Mouse (Mus musculus) cortical plate, adult 2 months (tissue): ENCODE measurements around the gene Tpmt. TPM values are rescaled to one million over a fixed set of nuclear protein-coding genes. Genes with fewer than 3 reads are reported as not detected.

Experiments used
- H3K27ac ChIP-seq: fragments of 200-500 bp; 2 replicates; pipeline ENCODE4 v1.5.1; 2012; ENCODE audit warnings: low read length, control low read depth, inconsistent platforms; ENCODE audit not compliant: insufficient read depth
- H3K4me1 ChIP-seq: fragments of 200-500 bp; 2 replicates; pipeline ENCODE4 v1.6.1; 2011; ENCODE audit warnings: low read length; ENCODE audit not compliant: control insufficient read depth, insufficient read depth
- H3K4me3 ChIP-seq: fragments of 200-500 bp; 2 replicates; pipeline ENCODE4 v1.5.1; 2011; ENCODE audit warnings: mild to moderate bottlenecking, low read length, control low read depth; ENCODE audit not compliant: insufficient read depth
- CTCF ChIP-seq: fragments of 200-500 bp; IDR thresholded peaks from 2 replicates; pipeline ENCODE4 v1.5.1; 2011; ENCODE audit warnings: mild to moderate bottlenecking, control low read depth, low read length; ENCODE audit not compliant: insufficient read depth; ENCODE audit errors: extremely low read depth
- POLR2A ChIP-seq: fragments of 200-500 bp; IDR thresholded peaks from 2 replicates; pipeline ENCODE4 v1.6.1; 2011; ENCODE audit warnings: mild to moderate bottlenecking, low read length, control low read depth; ENCODE audit not compliant: insufficient read depth; ENCODE audit errors: extremely low read depth
- polyA plus RNA-seq: library from polyadenylated mRNA; depleted of rRNA; stranded (reverse); fragments of >200 nt; gene quantifications from 2 replicates; pipeline ENCODE4 v1.2.3, GENCODE M21; 2012

Tpmt gene
- polyA plus RNA-seq, 1 experiment: 13.9 TPM

DNA sequence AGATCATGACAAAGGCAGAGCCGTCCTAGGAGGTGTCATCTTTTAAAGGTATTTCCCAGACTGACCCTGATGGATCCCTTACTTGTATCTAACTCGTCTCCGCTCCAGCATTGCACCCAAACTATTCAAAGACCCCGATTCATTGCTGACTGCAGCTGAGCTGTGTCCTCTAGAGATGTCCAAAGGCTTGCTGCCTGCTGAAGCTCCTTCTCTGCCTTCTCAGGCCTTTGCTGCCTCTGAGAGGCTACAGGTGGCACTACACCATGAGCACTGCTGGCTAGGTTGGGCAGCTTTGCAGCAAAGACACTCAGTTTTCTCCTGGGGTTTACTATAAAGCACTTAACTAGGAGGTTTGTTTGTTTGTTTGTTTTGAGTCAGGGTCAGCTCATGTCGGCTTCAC is 27.3 kb downstream of the Tpmt start:
- peak; percentile 98 for TF ChIP-seq CTCF
- no peak for TF ChIP-seq POLR2A
- H3K4me1 ChIP-seq: peaks cover 5% of the 10 kb centered on the region
- H3K4me3 ChIP-seq: no peak overlapping the region

DNA sequence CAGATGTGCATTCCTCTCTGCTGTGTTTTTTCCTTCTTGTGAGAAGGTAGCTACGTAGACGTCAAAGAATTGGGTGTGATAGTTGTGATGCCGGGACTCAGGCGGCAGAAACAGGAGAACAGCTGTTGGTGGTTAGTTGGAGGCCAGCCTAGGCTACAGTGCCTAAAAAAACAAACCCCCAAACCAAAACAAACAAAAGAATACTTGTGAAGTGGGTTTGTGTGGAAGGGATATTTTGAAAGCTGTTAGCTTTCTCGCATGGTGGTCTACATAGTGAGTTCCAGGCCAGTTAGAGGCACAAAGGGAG is 29.4 kb downstream of the Tpmt start:
- no peak overlapping the region for H3K27ac ChIP-seq
- H3K4me3 ChIP-seq: peak overlapping the region; percentile 29
- peaks cover 5% of the 10 kb centered on the region for H3K4me1 ChIP-seq
- no peak for TF ChIP-seq CTCF
- no peak for TF ChIP-seq POLR2A

More for the DNA sequence above, 27.3 kb downstream of the Tpmt start:
- no peak overlapping the region for H3K27ac ChIP-seq

DNA sequence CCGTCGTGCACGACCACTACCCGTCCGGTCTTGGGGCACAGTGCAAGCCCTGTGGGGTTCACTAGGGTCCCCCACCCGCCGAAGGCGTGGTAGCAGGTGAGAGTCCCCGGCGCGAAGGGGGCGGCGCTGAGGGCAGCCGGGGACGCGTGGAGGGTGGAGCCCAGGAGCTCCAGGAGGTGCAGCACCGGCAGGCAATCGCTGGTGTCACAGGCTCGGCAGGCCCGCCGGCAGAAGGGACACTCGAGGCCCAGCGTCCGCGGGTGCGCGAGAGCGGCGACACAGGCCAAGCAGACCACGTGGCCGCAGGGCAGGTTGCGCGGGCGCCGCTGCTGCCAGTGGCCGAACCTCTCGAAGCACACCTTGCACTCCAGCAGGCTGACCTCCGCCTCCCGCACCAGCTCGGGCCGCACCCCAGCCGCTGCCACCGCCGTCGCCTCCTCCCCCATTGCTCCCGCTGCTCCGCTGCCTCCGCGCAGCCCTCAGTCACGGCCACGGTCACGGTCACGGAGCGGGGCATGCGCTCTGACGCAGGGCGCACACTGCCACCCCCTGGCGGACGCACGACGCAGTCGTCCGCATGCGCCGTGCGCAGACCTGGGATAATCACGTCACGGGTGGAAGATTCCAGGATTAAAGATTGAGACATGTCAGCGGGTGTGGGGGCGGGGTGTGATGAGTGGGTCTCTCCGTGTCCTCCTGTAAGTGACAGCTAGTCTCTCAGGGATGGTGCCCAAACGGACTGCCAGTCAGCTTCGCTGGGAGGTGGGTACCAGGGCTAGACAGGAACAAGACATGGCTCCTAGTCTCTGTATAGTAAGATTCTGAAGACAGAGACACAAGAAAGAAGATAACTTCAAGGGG is 30.0 kb downstream of the Tpmt start, which contains the start of gene Nhlrc1:
TSS of gene Nhlrc1 (minus strand) at position 517 of the 861 bp plus-strand sequence.
- Histone ChIP-seq H3K4me1 (peaks cover 5% of the 10 kb centered on the region), H3K4me3 (peak within 1 kb of the TSS; percentile 29), H3K27ac (0 out of 2 replicates have a peak within 1 kb of the TSS, but pooled peaks have one; percentile 31)
- peak; percentile 79 for TF ChIP-seq CTCF
- peak; percentile 69; the same call in 1 of the 2 replicates for TF ChIP-seq POLR2A

DNA sequence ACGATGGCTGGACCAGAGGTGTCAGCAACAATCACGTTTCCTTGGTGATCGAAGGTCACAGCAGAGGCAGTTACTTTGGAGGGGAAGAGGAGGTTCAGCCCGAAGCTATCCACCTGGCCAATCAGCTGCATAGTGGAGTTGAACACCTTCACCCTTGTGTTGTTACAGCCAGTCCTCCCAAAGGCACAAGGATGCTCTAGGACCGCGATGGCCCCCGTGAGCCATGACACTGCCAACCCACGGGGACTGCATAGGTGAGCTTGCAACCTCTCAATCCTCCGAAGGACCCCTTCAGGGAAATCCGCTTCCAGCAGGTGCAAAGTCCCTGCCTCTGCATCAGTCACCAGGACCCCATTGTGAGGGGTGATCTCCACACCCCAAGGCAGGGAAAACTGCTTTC is 30.8 kb downstream of the Tpmt start:
- TF ChIP-seq CTCF (no peak), POLR2A (no peak)
- H3K4me3 ChIP-seq: peak overlapping the region; percentile 29
- no peak overlapping the region for H3K27ac ChIP-seq

DNA sequence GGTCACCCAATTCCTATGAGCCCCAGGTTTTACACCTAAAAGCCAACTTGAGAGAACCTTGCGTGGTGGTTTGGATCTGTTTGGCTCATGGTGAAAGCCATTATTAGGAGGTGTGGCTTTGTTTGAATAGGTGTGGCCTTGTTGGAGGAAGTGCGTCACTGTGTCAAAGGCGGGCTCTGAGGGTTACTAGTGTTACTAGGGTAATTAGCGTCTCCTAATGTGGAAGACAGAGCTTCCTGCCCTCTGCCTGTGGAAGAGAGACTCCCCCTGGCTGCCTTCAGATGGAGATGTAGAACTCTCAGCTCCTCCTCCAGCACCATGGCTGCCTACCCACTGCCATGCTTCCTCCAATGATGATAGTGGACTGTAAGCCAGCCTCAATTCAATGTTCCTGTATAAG is 42.9 kb downstream of the Tpmt start:
- Histone ChIP-seq H3K4me1 (no peaks in the 10 kb centered on the region), H3K27ac (no peak overlapping the region), H3K4me3 (no peak overlapping the region)
- TF ChIP-seq POLR2A (no peak), CTCF (no peak)

More for the DNA sequence above, 30.8 kb downstream of the Tpmt start:
- peaks cover 5% of the 10 kb centered on the region for H3K4me1 ChIP-seq

DNA sequence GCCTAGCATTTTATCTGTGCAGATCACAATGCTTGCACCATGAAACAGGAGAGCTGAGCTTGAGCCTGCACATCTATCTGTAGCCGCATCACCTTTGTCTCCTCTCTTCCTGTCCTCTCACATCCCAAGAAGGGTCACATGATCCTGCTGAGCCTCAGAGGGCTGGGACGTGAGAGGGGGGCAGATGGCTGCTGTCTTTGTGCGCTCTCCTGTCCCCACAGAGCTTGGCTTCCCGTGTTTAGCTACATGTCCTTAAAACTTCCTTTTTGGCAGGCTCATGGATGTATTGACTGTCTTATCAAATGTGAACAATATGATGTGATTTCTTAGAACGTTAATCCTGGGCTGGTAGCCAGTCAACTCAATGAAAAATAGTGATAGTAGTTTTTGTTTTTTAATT is 45.0 kb downstream of the Tpmt start:
- no peak for TF ChIP-seq CTCF
- TF ChIP-seq POLR2A: no peak
- no peaks in the 10 kb centered on the region for H3K4me1 ChIP-seq
- H3K27ac ChIP-seq: no peak overlapping the region
- no peak overlapping the region for H3K4me3 ChIP-seq

DNA sequence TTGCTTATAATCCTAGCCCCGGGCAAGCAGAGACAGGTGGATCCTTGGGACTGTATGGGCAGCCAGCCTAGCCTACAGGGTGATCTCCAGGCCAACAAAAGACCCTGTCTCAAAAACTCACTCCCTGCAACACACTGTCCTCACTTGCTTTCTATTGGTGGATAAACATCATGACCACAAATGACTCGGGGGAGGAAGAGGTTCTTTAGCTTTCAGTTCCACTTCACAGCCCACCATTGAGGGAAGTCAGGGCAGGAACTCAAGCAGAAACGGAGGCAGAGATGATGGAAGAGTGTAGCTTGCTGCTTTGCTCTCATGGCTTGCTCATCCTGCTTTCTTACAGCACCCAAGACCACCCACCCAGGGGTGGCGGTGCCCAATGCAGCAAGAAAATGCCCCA is 47.2 kb downstream of the Tpmt start:
- TF ChIP-seq POLR2A (no peak), CTCF (no peak)
- Histone ChIP-seq H3K4me3 (no peak overlapping the region), H3K27ac (no peak overlapping the region), H3K4me1 (no peaks in the 10 kb centered on the region)

DNA sequence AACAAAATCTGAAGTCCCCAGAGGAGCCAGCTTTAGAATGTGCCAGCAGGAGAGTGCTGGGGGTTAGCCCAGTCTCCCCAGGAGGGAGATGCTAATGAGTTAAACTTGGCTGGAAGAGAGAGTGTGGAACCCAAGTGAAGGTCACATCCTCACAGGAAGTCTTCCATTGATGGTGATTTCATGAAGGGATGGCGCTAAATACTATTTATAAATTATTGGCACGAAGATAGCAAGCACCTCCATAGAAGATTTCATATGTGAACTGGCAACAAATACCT is 51.3 kb downstream of the Tpmt start:
- Histone ChIP-seq H3K4me1 (no peaks in the 10 kb centered on the region; the same call in 1 of the 2 replicates), H3K4me3 (no peak overlapping the region), H3K27ac (no peak overlapping the region)
- no peak for TF ChIP-seq POLR2A
- TF ChIP-seq CTCF: no peak

DNA sequence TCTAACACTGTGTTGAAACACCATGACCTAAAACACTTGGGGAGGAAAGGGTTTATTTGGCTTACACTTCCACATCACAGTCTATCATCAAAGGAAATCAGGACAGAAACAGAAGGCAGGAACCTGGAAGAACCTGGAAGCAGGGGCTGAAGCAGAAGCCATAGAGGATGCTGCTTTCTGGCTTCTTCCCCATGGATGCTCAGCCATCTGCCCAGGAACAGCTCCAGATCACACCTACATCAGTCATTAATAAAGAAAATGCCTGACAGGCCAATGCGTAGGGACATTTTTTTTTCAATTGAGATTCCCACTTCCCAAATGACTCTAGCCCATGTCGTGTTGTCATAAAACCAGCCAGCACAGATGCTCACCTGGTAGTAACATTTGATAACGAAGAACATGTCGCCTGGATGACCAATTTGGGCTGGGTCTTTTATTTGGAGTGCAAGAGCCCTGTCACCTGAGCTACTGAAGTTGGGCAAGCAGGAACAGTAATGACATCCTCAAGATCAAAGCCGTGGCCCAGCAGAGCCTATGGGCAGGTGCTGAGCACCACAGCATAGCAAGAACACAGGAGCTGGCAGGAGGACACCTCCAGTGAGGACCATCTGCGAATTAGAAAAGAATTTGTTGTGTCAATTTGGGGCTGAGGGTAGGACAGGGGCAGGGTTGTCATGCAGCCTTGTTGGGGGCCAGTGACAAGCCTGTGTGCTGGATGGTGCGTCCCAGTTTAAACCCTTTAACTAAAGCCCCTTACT is 51.8 kb downstream of the Tpmt start:
- no peak for TF ChIP-seq POLR2A
- Histone ChIP-seq H3K4me1 (no peaks in the 10 kb centered on the region; the same call in 1 of the 2 replicates), H3K27ac (no peak overlapping the region), H3K4me3 (no peak overlapping the region)
